Mouse (Mus musculus) hindbrain, embryonic 13.5 days (tissue): ENCODE measurements around the gene Mtf2. TPM values are rescaled to one million over a fixed set of nuclear protein-coding genes. Genes with fewer than 3 reads are reported as not detected.
"Not testable (repeated sequence)": the region's sequence is repeated elsewhere in the genome, so short reads cannot be mapped to it uniquely, and the experiment has no call there.

Experiments used
- ATAC-seq: fragments of 200-750 bp; cut with Nextera tagmentation; 2 replicates; pipeline ENCODE4 v1.8.0; 2017; ENCODE audit warnings: moderate TSS enrichment; ENCODE audit not compliant: low FRiP score
- H3K27ac ChIP-seq: fragments of 300-500 bp; sonication (generic); 2 replicates; pipeline ENCODE4 v1.5.1; 2015; ENCODE audit warnings: inconsistent platforms, mild to moderate bottlenecking, moderate library complexity
- H3K27me3 ChIP-seq: fragments of 300-500 bp; sonication (generic); 2 replicates; pipeline ENCODE4 v1.6.1; 2015; ENCODE audit warnings: mild to moderate bottlenecking, inconsistent platforms
- H3K36me3 ChIP-seq: fragments of 300-500 bp; sonication (generic); 2 replicates; pipeline ENCODE4 v1.6.1; 2015; ENCODE audit warnings: mild to moderate bottlenecking, inconsistent platforms
- H3K4me1 ChIP-seq: fragments of 300-500 bp; sonication (generic); replicated peaks from 2 replicates; pipeline ENCODE4 v1.6.1; 2015; ENCODE audit warnings: inconsistent platforms
- H3K4me2 ChIP-seq: fragments of 300-500 bp; sonication (generic); 2 replicates; pipeline ENCODE4 v1.6.1; 2015; ENCODE audit warnings: inconsistent platforms, mild to moderate bottlenecking, moderate library complexity
- H3K4me3 ChIP-seq: fragments of 300-500 bp; sonication (generic); 2 replicates; pipeline ENCODE4 v1.5.1; 2015; ENCODE audit warnings: mild to moderate bottlenecking, inconsistent platforms
- H3K9ac ChIP-seq: fragments of 300-500 bp; sonication (generic); 2 replicates; pipeline ENCODE4 v1.6.1; 2015; ENCODE audit warnings: mild to moderate bottlenecking, inconsistent platforms
- H3K9me3 ChIP-seq: fragments of 300-500 bp; sonication (generic); 2 replicates; pipeline ENCODE4 v1.6.1; 2016; ENCODE audit warnings: inconsistent platforms
- WGBS: fragments of 180-500 bp; shearing (Covaris S2); methylation state at CpG from one replicate; pipeline ENCODE4 v1.1.7; 2015; 5-methylcytosine and 5-hydroxymethylcytosine counted together
- polyA plus RNA-seq: library from polyadenylated mRNA; unstranded; fragments of >200 nt; fragmentation: Nextera tagmentation; extraction: Ambion mirVana; gene quantifications from 2 replicates; pipeline ENCODE4 v1.2.1, GENCODE M21; 2015

Gene Mtf2
- polyA plus RNA-seq, 1 experiment from 2014 or later, result 119 TPM

- Histone ChIP-seq H3K4me3 (no peak overlapping the region), H3K27me3 (no peaks in the 10 kb centered on the region), H3K36me3 (no peaks in the 10 kb centered on the region), H3K4me1 (no peaks in the 10 kb centered on the region), H3K4me2 (no peak overlapping the region), H3K27ac (no peak overlapping the region), H3K9me3 (no peaks in the 10 kb centered on the region), H3K9ac (no peak overlapping the region)
- ATAC-seq, result no peak
- WGBS, result 8% methylated on average over 3 of the region's 3 CpGs
These were observed 15.7 kb upstream of the Mtf2 start for GRCm38 (mm10) chr5:108049711-108050268.

- Histone ChIP-seq H3K4me1 (no peaks in the 10 kb centered on the region), H3K9me3 (no peaks in the 10 kb centered on the region), H3K4me3 (no peak overlapping the region), H3K36me3 (no peaks in the 10 kb centered on the region), H3K27me3 (no peaks in the 10 kb centered on the region), H3K9ac (no peak overlapping the region), H3K27ac (no peak overlapping the region), H3K4me2 (no peak overlapping the region)
- WGBS, result 90% methylated on average over 2 of the region's 2 CpGs
- ATAC-seq, result no peak
These were observed 14.4 kb upstream of the Mtf2 start for GRCm38 (mm10) chr5:108051026-108051425.

GRCm38 (mm10) chr5:108051727-108052126 lies 13.7 kb upstream of the Mtf2 start:
- not testable (repeated sequence) for H3K9ac ChIP-seq, H3K4me1 ChIP-seq, H3K4me2 ChIP-seq, H3K4me3 ChIP-seq, H3K27ac ChIP-seq, ATAC-seq, H3K9me3 ChIP-seq, H3K36me3 ChIP-seq, H3K27me3 ChIP-seq
- WGBS, result 95% methylated on average over 9 of the region's 9 CpGs

- H3K9me3 ChIP-seq, result no peaks in the 10 kb centered on the region
- no peak overlapping the region for H3K4me3 ChIP-seq
- no peaks in the 10 kb centered on the region for H3K27me3 ChIP-seq
- no peaks in the 10 kb centered on the region for H3K4me1 ChIP-seq
- WGBS, result 82% methylated on average over 1 of the region's 1 CpGs
- no peaks in the 10 kb centered on the region for H3K36me3 ChIP-seq
- no peak overlapping the region for H3K9ac ChIP-seq
- H3K27ac ChIP-seq, result no peak overlapping the region
- no peak overlapping the region for H3K4me2 ChIP-seq
- ATAC-seq, result no peak
These were observed 13.3 kb upstream of the Mtf2 start for GRCm38 (mm10) chr5:108052200-108052599.

GRCm38 (mm10) chr5:108053566-108053965 lies 11.9 kb upstream of the Mtf2 start:
- Histone ChIP-seq H3K27me3 (no peaks in the 10 kb centered on the region), H3K4me3 (no peak overlapping the region), H3K27ac (no peak overlapping the region), H3K36me3 (no peaks in the 10 kb centered on the region), H3K9ac (no peak overlapping the region), H3K9me3 (no peaks in the 10 kb centered on the region), H3K4me2 (no peak overlapping the region), H3K4me1 (no peaks in the 10 kb centered on the region)
- ATAC-seq, result no peak
- 93% methylated on average over 6 of the region's 6 CpGs for WGBS

- Histone ChIP-seq H3K36me3 (no peaks in the 10 kb centered on the region), H3K27ac (no peak overlapping the region), H3K4me1 (no peaks in the 10 kb centered on the region), H3K9ac (no peak overlapping the region), H3K27me3 (no peaks in the 10 kb centered on the region), H3K4me2 (no peak overlapping the region), H3K9me3 (no peaks in the 10 kb centered on the region), H3K4me3 (no peak overlapping the region)
- 96% methylated on average over 9 of the region's 9 CpGs for WGBS
- ATAC-seq, result no peak
These were observed 5.1 kb upstream of the Mtf2 start for GRCm38 (mm10) chr5:108060413-108060812.

- H3K4me2 ChIP-seq, result no peak overlapping the region
- no peak overlapping the region for H3K27ac ChIP-seq
- no peak for ATAC-seq
- H3K4me3 ChIP-seq, result no peak overlapping the region
- H3K36me3 ChIP-seq, result peaks cover 62% of the 10 kb centered on the region
- H3K4me1 ChIP-seq, result peaks cover 13% of the 10 kb centered on the region
- H3K27me3 ChIP-seq, result no peaks in the 10 kb centered on the region
- no peak overlapping the region for H3K9ac ChIP-seq
- WGBS, result 100% methylated on average over 1 of the region's 1 CpGs
- H3K9me3 ChIP-seq, result no peaks in the 10 kb centered on the region
These were observed 6.8 kb downstream of the Mtf2 start for GRCm38 (mm10) chr5:108072301-108072700.

- Histone ChIP-seq H3K27ac (no peak overlapping the region), H3K4me1 (no peaks in the 10 kb centered on the region), H3K27me3 (no peaks in the 10 kb centered on the region), H3K9me3 (no peaks in the 10 kb centered on the region), H3K9ac (no peak overlapping the region), H3K4me3 (no peak overlapping the region), H3K4me2 (no peak overlapping the region), H3K36me3 (peaks cover 48% of the 10 kb centered on the region)
- no peak for ATAC-seq
These were observed 10.8 kb downstream of the Mtf2 start for GRCm38 (mm10) chr5:108076241-108076640.

- H3K9me3 ChIP-seq, result no peaks in the 10 kb centered on the region
- H3K36me3 ChIP-seq, result peaks cover 47% of the 10 kb centered on the region
- WGBS, result 55% methylated on average over 6 of the region's 6 CpGs
- no peak overlapping the region for H3K27ac ChIP-seq
- ATAC-seq, result no peak
- H3K4me1 ChIP-seq, result no peaks in the 10 kb centered on the region
- H3K9ac ChIP-seq, result no peak overlapping the region
- H3K4me3 ChIP-seq, result no peak overlapping the region
- no peak overlapping the region for H3K4me2 ChIP-seq
- no peaks in the 10 kb centered on the region for H3K27me3 ChIP-seq
These were observed 11.5 kb downstream of the Mtf2 start for GRCm38 (mm10) chr5:108076833-108077540.

GRCm38 (mm10) chr5:108079603-108080002 lies 14.1 kb downstream of the Mtf2 start:
- Histone ChIP-seq H3K27ac (no peak overlapping the region), H3K4me1 (no peaks in the 10 kb centered on the region), H3K9me3 (no peaks in the 10 kb centered on the region), H3K4me3 (no peak overlapping the region), H3K36me3 (peaks cover 47% of the 10 kb centered on the region), H3K9ac (no peak overlapping the region), H3K4me2 (no peak overlapping the region), H3K27me3 (no peaks in the 10 kb centered on the region)
- ATAC-seq, result no peak

- H3K4me2 ChIP-seq, result no peak overlapping the region
- no peak overlapping the region for H3K9ac ChIP-seq
- 44% methylated on average over 2 of the region's 2 CpGs for WGBS
- no peak overlapping the region for H3K4me3 ChIP-seq
- 0 out of 2 replicates have a peak, but pooled peaks have one; percentile 43 for ATAC-seq
- no peaks in the 10 kb centered on the region for H3K9me3 ChIP-seq
- no peaks in the 10 kb centered on the region for H3K27me3 ChIP-seq
- peaks cover 50% of the 10 kb centered on the region for H3K36me3 ChIP-seq
- H3K4me1 ChIP-seq, result no peaks in the 10 kb centered on the region
- no peak overlapping the region for H3K27ac ChIP-seq
These were observed 16.9 kb downstream of the Mtf2 start for GRCm38 (mm10) chr5:108082380-108082779.

- no peak for ATAC-seq
- no peak overlapping the region for H3K4me2 ChIP-seq
- H3K4me3 ChIP-seq, result no peak overlapping the region
- no peaks in the 10 kb centered on the region for H3K27me3 ChIP-seq
- no peak overlapping the region for H3K9ac ChIP-seq
- H3K4me1 ChIP-seq, result no peaks in the 10 kb centered on the region
- peaks cover 63% of the 10 kb centered on the region for H3K36me3 ChIP-seq
- no peaks in the 10 kb centered on the region for H3K9me3 ChIP-seq
- 97% methylated on average over 2 of the region's 2 CpGs for WGBS
- H3K27ac ChIP-seq, result no peak overlapping the region
These were observed 20.0 kb downstream of the Mtf2 start for GRCm38 (mm10) chr5:108085440-108085839.

- not testable (repeated sequence) for H3K4me2 ChIP-seq, H3K4me3 ChIP-seq, H3K27me3 ChIP-seq, H3K9ac ChIP-seq, H3K27ac ChIP-seq, H3K9me3 ChIP-seq, ATAC-seq, H3K4me1 ChIP-seq
- 98% methylated on average over 8 of the region's 8 CpGs for WGBS
- H3K36me3 ChIP-seq, result peaks cover 67% of the 10 kb centered on the region
These were observed 27.3 kb downstream of the Mtf2 start for GRCm38 (mm10) chr5:108092731-108093130.
